Mouse (Mus musculus) heart, postnatal 0 days (tissue): ENCODE results near the gene Cbr4. TPM values are rescaled to one million over a fixed set of nuclear protein-coding genes. Genes with fewer than 3 reads are reported as not detected.

Experiments
- ATAC-seq: fragments of 200-750 bp; cut with Nextera tagmentation; 2 replicates; pipeline ENCODE4 v1.8.0; 2017; ENCODE audit warnings: low read depth, moderate number of reproducible peaks, moderate library complexity; ENCODE audit not compliant: insufficient read depth
- DNase-seq: peaks from one replicate; pipeline ENCODE4 v3.0.0-alpha.2; 2016; ENCODE audit warnings: low spot score
- H3K27ac ChIP-seq: fragments of 300-500 bp; sonication (generic); 2 replicates; pipeline ENCODE4 v1.5.1; 2014; ENCODE audit warnings: low read depth, mild to moderate bottlenecking
- H3K27me3 ChIP-seq: fragments of 300-500 bp; sonication (generic); 2 replicates; pipeline ENCODE4 v1.6.1; 2014; ENCODE audit warnings: low read length, mixed read lengths; ENCODE audit not compliant: control insufficient read depth, insufficient read depth
- H3K36me3 ChIP-seq: fragments of 300-500 bp; sonication (generic); replicated peaks from 2 replicates; pipeline ENCODE4 v1.6.1; 2014; ENCODE audit warnings: low read length, mixed read lengths; ENCODE audit not compliant: control insufficient read depth, insufficient read depth
- H3K4me1 ChIP-seq: fragments of 300-500 bp; sonication (generic); 2 replicates; pipeline ENCODE4 v1.6.1; 2014; ENCODE audit warnings: antibody characterized with exemption; ENCODE audit not compliant: control insufficient read depth, insufficient read depth
- H3K4me2 ChIP-seq: fragments of 300-500 bp; sonication (generic); 2 replicates; pipeline ENCODE4 v1.6.1; 2014; ENCODE audit warnings: low read depth, mild to moderate bottlenecking, low read length, moderate library complexity
- H3K4me3 ChIP-seq: fragments of 300-500 bp; sonication (generic); 2 replicates; pipeline ENCODE4 v1.5.1; 2014; ENCODE audit warnings: low read depth, low read length
- H3K9ac ChIP-seq: fragments of 300-500 bp; sonication (generic); replicated peaks from 2 replicates; pipeline ENCODE4 v1.6.1; 2014; ENCODE audit warnings: low read depth, low read length, mixed read lengths
- H3K9me3 ChIP-seq: fragments of 300-500 bp; sonication (generic); replicated peaks from 2 replicates; pipeline ENCODE4 v1.6.1; 2016; ENCODE audit warnings: low read length; ENCODE audit not compliant: control insufficient read depth
- CTCF ChIP-seq: IDR thresholded peaks from 2 replicates; pipeline ENCODE4 v1.5.1; 2016; ENCODE audit warnings: antibody characterized with exemption, control low read depth, low read depth
- EP300 ChIP-seq: IDR thresholded peaks from 2 replicates; pipeline ENCODE4 v1.6.1; 2016; ENCODE audit warnings: antibody characterized with exemption, low read depth
- WGBS: fragments of 180-500 bp; shearing (Covaris S2); extraction: QIAGEN DNeasy Blood & Tissue Kit; methylation state at CpG from one replicate; pipeline ENCODE4 v1.1.7; 2014; 5-methylcytosine and 5-hydroxymethylcytosine counted together
- polyA plus RNA-seq: library from polyadenylated mRNA; unstranded; fragments of >200 nt; fragmentation: Nextera tagmentation; extraction: Ambion mirVana; gene quantifications from 2 replicates; pipeline ENCODE4 v1.2.1, GENCODE M21; 2015
- total RNA-seq: library from RNA; depleted of rRNA; stranded (reverse); fragments of >200 nt; gene quantifications from 2 replicates; pipeline ENCODE4 v1.2.3, GENCODE M21; 2014; ENCODE audit warnings: low replicate concordance

Gene Cbr4
- total and polyA plus RNA-seq, 2 experiments from 2014 or later: 74.6 to 86.5 TPM

DNA sequence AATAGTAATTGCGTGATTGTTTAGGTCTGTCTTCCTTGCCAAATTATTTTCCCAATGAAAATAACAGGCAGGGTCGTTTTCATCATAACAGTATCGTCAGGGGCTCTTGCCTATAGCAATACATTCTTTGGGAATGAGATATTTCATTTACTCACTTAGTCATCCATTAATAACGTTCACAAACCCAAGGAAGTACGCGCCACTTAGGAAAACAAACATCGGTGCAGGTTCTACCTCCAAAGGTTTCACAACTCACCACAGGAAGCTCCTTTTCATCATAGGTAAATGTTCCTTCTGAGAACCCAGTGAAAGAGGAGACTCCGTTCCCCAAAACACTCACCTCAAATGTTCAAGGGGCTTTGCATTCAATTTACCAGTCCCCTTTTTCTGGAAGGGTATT lies 8.7 kb upstream of the Cbr4 start:
- H3K9me3 ChIP-seq: no peaks in the 10 kb centered on the region
- no peaks in the 10 kb centered on the region for H3K36me3 ChIP-seq
- no peak for TF ChIP-seq EP300
- TF ChIP-seq CTCF: no peak
- no peak overlapping the region for H3K4me2 ChIP-seq
- no peak for DNase-seq
- ATAC-seq: no peak
- H3K4me1 ChIP-seq: no peaks in the 10 kb centered on the region
- no peak overlapping the region for H3K4me3 ChIP-seq
- no peak overlapping the region for H3K9ac ChIP-seq
- no peak overlapping the region for H3K27ac ChIP-seq
- 69% methylated on average over 8 of the region's 8 CpGs for WGBS
- no peaks in the 10 kb centered on the region for H3K27me3 ChIP-seq

DNA sequence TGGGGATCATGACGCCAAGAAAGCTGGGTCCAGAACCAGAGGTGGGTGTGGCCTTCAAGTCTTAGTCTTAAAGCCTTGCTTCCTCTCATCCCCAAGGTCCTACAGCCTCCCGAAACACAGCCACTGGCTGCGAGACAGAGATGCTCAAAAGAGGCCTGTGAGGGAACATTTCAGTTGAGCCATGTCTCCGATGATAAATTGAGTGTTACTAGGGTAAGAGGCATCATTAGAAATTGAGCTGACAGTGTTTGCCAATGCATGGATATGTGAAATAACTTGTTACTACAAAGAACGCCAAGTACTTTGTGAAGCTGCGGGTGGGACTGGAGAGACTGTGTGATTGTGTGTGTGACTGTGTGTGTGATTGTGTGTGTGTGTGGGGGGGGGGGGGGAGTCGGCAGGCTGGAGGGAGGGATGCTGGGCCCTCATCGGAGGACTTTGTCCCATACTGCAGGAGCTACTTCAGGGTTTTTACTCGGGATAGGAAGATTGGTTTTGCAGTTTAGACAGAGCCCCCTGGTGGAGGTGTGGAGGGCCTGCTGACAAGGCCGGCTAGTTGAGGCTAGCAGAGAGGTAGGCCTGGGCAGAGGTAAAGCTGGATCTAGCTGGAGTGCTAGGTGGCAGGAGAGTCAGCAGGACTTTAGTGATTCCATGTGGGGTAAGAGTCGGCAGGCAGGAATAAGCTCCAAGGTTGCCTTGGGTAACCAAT lies 7.9 kb upstream of the Cbr4 start:
- ATAC-seq: peak; percentile 57

DNA sequence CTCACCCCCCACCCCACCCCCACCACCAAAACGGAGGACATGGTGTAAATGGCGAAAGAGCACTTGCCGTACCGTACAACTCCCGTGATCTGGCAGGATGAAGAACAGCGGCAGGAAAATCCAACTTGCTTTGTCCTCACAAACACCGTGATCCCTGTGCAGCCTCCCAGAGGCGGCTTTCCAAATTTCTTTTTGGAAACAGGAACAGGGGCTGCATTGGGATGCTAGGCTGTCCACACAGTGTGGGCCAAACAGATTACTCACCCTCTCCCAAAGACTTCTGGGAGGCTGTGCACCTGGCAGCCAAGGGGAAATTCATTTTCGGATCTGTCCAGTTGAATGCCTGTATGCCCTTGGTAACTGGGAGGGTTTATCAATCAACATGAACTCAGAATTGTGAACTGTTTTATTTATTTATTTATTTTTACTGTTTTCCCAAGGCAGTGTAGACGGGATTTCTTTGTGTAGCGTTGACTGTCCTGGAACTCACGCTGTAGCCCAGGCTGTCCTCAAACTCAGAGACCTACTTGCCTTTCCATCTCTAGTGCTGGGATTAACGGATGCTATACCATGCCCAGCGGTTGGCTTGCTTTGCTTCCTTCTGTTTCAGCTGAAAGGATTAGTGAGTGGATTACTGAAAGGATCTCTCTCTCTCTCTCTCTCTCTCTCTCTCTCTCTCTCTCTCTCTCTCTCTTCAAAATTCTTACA lies 7.1 kb upstream of the Cbr4 start:
- H3K36me3 ChIP-seq: no peaks in the 10 kb centered on the region
- H3K9me3 ChIP-seq: no peaks in the 10 kb centered on the region
- H3K4me1 ChIP-seq: no peaks in the 10 kb centered on the region
- ATAC-seq: no peak
- H3K27ac ChIP-seq: no peak overlapping the region
- TF ChIP-seq EP300: no peak
- no peak overlapping the region for H3K4me3 ChIP-seq
- no peak overlapping the region for H3K4me2 ChIP-seq
- WGBS: 78% methylated on average over 14 of the region's 14 CpGs
- DNase-seq: no peak
- H3K27me3 ChIP-seq: no peaks in the 10 kb centered on the region
- no peak overlapping the region for H3K9ac ChIP-seq

More for the DNA sequence above, 7.9 kb upstream of the Cbr4 start:
- H3K27ac ChIP-seq: no peak overlapping the region
- peak; percentile 35 for DNase-seq
- no peaks in the 10 kb centered on the region for H3K27me3 ChIP-seq
- no peaks in the 10 kb centered on the region for H3K9me3 ChIP-seq
- H3K36me3 ChIP-seq: no peaks in the 10 kb centered on the region
- no peak overlapping the region for H3K9ac ChIP-seq
- H3K4me2 ChIP-seq: no peak overlapping the region
- no peak overlapping the region for H3K4me3 ChIP-seq
- TF ChIP-seq EP300: no peak
- peak; percentile 62 for TF ChIP-seq CTCF
- no peaks in the 10 kb centered on the region for H3K4me1 ChIP-seq
- WGBS: 48% methylated on average over 11 of the region's 11 CpGs

DNA sequence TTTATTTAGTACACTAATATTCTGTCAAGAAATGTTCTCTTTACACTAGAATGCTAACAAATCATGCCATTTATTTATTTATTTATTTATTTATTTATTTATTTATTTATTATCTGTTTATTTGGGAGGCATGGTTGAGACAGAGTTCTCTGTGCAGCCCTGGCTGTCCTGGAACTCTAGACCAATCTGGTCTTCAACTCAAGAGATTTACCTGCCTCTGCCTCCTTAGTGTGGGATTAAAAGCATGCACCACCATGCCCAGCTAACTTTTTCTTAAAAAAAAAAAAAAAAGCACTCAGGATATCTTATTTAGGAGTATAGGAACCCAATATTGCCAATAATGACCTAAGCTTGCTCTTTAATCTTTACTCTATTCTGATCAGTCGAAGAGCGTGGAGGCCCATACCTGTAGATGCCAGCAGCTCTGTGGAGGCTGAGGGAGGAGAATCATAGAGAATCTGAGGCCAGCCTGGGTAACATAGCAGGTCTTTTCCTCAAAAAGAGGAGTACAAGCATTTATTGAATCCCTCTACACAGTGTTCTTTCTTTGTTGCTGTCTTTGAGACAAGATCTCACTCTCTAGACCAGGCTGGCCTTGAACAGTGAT lies 508 bp upstream of the Cbr4 start:
- H3K4me1 ChIP-seq: peaks cover 3% of the 10 kb centered on the region; the same call in 1 of the 2 replicates
- DNase-seq (no peak), ATAC-seq (no peak)
- H3K36me3 ChIP-seq: peaks cover 9% of the 10 kb centered on the region; the same call in 1 of the 2 replicates
- peak overlapping the region; percentile 65; the same call in 1 of the 2 replicates for H3K4me3 ChIP-seq
- whole genome bisulfite sequencing: 91% methylated on average over 2 of the region's 2 CpGs
- no peak overlapping the region for H3K27ac ChIP-seq
- H3K4me2 ChIP-seq: no peak overlapping the region
- H3K9me3 ChIP-seq: no peaks in the 10 kb centered on the region
- no peak overlapping the region for H3K9ac ChIP-seq
- no peaks in the 10 kb centered on the region for H3K27me3 ChIP-seq
- no peak for TF ChIP-seq CTCF
- TF ChIP-seq EP300: no peak

DNA sequence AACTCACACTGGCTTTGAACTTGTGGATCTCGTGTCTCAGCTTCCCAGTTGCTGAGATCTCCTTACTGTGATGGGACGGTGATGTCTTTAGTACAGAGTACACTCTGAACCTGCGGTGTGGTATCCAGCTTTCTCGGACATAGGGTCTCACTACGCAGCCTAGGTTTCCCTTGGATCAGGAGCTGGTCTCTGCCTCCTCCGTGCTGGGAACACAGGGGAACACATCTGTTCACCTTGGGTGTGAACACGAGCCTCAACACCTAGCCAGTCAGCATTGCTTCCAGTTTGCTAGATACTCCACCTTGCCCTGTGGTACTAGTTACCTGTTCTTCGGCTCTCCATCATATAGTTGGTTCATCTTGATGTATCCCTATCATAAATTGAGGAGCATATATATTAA lies 1.1 kb downstream of the Cbr4 start:
- peak overlapping the region; percentile 65 for H3K4me3 ChIP-seq
- no peak for ATAC-seq
- WGBS: 87% methylated on average over 8 of the region's 8 CpGs

More for the DNA sequence above, 1.1 kb downstream of the Cbr4 start:
- peaks cover 21% of the 10 kb centered on the region for H3K36me3 ChIP-seq
- no peak for DNase-seq
- no peaks in the 10 kb centered on the region for H3K9me3 ChIP-seq
- no peak for TF ChIP-seq CTCF
- no peak for TF ChIP-seq EP300
- no peak overlapping the region for H3K27ac ChIP-seq
- H3K27me3 ChIP-seq: no peaks in the 10 kb centered on the region
- peak overlapping the region; percentile 70 for H3K4me2 ChIP-seq
- peak overlapping the region; percentile 80 for H3K9ac ChIP-seq
- H3K4me1 ChIP-seq: peaks cover 3% of the 10 kb centered on the region; the same call in 1 of the 2 replicates
